Mouse (Mus musculus): ENCODE measurements around the gene Gfod2.

Gfod2 gene

DNA sequence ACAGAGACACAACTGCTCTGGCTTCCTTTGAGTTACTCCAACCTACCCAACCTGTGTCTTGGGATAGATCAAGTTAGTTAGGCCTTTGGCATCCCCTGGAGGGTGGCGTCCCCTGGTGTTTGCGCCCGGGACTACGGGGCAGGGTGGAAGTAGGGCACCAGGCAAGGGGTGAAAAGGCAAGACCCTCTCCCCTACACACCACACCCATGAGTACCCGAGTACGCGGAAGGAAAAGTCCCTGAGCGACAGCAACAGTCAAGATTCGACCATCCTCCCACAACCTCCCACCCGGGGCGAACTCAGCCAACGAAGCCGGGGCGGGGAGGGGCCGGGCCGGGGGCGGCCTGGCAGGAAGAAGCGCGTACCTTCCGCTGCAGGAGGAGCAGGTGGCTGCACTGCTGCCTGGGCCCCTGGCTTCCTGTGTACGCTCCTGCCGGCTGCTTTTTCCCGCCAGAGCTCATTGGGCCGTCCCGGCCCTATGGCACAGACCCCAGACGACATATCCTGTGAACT is 72.6 kb downstream of the Gfod2 start, which contains the start of gene Carmil2:
Carmil2 (plus strand) TSS at position 479 of the 513 bp plus-strand sequence.
- in situ Hi-C loops (cut with MboI, MseI): loop anchor here (5.0 kb wide), 2 partner anchors 59 to 84 kb away; no protein-coding TSS in a partner anchor

DNA sequence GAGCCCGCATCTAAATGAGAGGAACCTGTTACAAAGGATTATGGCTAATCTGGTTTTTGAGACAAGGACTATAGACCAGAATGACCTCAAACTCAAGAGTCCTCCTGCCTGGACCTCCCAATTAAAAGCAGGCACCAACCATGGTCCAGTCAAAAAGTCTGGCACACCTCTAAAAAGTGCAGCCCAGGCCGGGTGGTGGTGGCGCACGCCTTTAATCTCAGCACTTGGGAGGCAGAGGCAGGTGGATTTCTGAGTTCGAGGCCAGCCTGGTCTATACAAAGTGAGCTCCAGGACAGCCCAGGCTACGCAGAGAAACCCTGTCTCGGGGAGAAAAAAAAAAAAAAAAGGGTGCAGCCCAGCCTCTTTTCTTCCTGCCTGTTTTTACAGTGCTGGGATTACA is 73.1 kb downstream of the Gfod2 start:
- in situ Hi-C loops (cut with MboI, MseI): loop anchor here (5.0 kb wide), 2 partner anchors 58 to 83 kb away; no protein-coding TSS in a partner anchor

DNA sequence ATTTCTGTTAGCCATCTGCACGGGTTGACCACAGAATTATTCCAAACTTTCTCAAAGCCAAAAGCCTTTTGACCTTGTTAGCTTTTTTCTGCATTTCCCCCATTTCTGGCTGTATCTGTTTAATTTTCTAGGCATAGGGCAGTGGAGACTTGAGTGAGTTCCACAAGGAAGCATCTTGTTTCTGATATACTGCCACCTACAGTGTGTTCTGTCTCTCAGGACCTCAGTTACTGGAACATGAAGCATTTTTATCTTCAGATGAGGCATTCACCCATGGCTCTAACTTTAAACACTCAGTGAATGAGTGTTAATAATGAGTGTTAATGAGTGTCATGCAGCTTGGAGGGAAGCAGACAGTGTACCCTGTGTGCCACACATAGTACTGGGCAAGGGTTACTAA is 80.6 kb downstream of the Gfod2 start:
- in situ Hi-C loops (cut with MboI, MseI): no loop called here

Data from T-helper 2 cell (primary cell).